Mouse (Mus musculus) liver, adult 2 months (tissue): ENCODE results near the gene Gm10490.

Experiments used
- CTCF ChIP-seq: fragments of 200-500 bp; IDR thresholded peaks from 2 replicates; pipeline ENCODE4 v1.5.1; 2011; ENCODE audit warnings: low read depth, low read length, control low read depth
- POLR2A ChIP-seq: fragments of 200-500 bp; IDR thresholded peaks from 2 replicates; pipeline ENCODE4 v1.6.1; 2011; ENCODE audit warnings: low read length, control low read depth; ENCODE audit not compliant: insufficient read depth; ENCODE audit errors: extremely low read depth

- no peak for TF ChIP-seq POLR2A
- TF ChIP-seq CTCF = no peak
Measured at GRCm38 (mm10) chrX:7922032-7922431, 12.7 kb downstream of the Gm10490 start.
